Mouse (Mus musculus): ENCODE results near the gene Slc24a1.

GRCm38 (mm10) chr9:64941650-64942049 is 9.8 kb downstream of the Slc24a1 start:
- TF ChIP-seq POLR2A (IDR thresholded peaks at IDR 0.05; ENCODE audit: control insufficient read depth, low read depth, low read length), result no peak
- no peak for TF ChIP-seq CTCF (IDR thresholded peaks at IDR 0.05; ENCODE audit: control insufficient read depth, insufficient read depth, insufficient replicate concordance, low read depth, low read length)
